ENCODE assay signal across 8 mouse cellular contexts in genomic region chr9:59482419-59482818, GRCm38 (mm10). TPM values are rescaled to one million over a fixed set of nuclear protein-coding genes. Genes with fewer than 3 reads are reported as not detected.
DNase-seq lines count a peak whose midpoint lies in the region; ATAC-seq and TF ChIP-seq lines count a peak whose summit lies in the region.

No protein-coding gene starts in this region.

- H3K79me2 ChIP-seq in liver, adult 2 months (ENCODE audit: control insufficient read depth, insufficient read depth, low read length) = peaks cover 22% of the 10 kb centered on the region

- no peak overlapping the region for H3K9ac ChIP-seq in liver, embryonic 12.5 days
- H3K9ac ChIP-seq in liver, adult 2 months (ENCODE audit: low read depth, low read length) = no peak overlapping the region
- no peak overlapping the region for H3K9ac ChIP-seq in intestine, embryonic 16.5 days (ENCODE audit: low read depth, low read length)

- H3K27ac ChIP-seq in cerebellum, adult 2 months (ENCODE audit: insufficient read depth, low read length) = no peak overlapping the region
- H3K27ac ChIP-seq in liver, embryonic 12.5 days = no peak overlapping the region
- no peak overlapping the region for H3K27ac ChIP-seq in cortical plate, adult 2 months (ENCODE audit: insufficient read depth, low read length)
- no peak overlapping the region for H3K27ac ChIP-seq in liver, adult 2 months (replicated peaks; ENCODE audit: insufficient read depth, low read depth, low read length)
- H3K27ac ChIP-seq in intestine, embryonic 16.5 days (ENCODE audit: low read length) = no peak overlapping the region

- no peaks in the 10 kb centered on the region for H3K9me3 ChIP-seq in liver, embryonic 12.5 days (replicated peaks)
- no peaks in the 10 kb centered on the region for H3K9me3 ChIP-seq in intestine, embryonic 16.5 days (ENCODE audit: control insufficient read depth, low read length)

- TF ChIP-seq POLR2A in cerebellum, adult 2 months (IDR thresholded peaks at IDR 0.05; ENCODE audit: borderline replicate concordance, insufficient read depth, low read length) = no peak
- no peak for TF ChIP-seq POLR2A in cortical plate, adult 2 months (IDR thresholded peaks at IDR 0.05; ENCODE audit: extremely low read depth, insufficient read depth, low read length)
- TF ChIP-seq POLR2A in liver, adult 2 months (IDR thresholded peaks at IDR 0.05; ENCODE audit: extremely low read depth, insufficient read depth, low read length) = no peak

- WGBS in cerebellum, adult 2 months = 22% methylated on average over 1 of the region's 1 CpGs
- 8% methylated on average over 1 of the region's 1 CpGs for WGBS in liver, embryonic 12.5 days (ENCODE audit: insufficient replicate concordance)
- 31% methylated on average over 1 of the region's 1 CpGs for WGBS in liver, adult 2 months
- WGBS in intestine, embryonic 16.5 days = 26% methylated on average over 1 of the region's 1 CpGs

- no peak overlapping the region for H3K4me3 ChIP-seq in cerebellum, adult 2 months (replicated peaks; ENCODE audit: insufficient read depth, low read depth, low read length)
- H3K4me3 ChIP-seq in liver, embryonic 12.5 days = no peak overlapping the region
- H3K4me3 ChIP-seq in cortical plate, adult 2 months (ENCODE audit: insufficient read depth, low read length) = no peak overlapping the region
- no peak overlapping the region for H3K4me3 ChIP-seq in liver, adult 2 months (ENCODE audit: insufficient read depth, low read depth, low read length)
- no peak overlapping the region for H3K4me3 ChIP-seq in intestine, embryonic 16.5 days (ENCODE audit: low read length)

- no peak for ATAC-seq in liver, embryonic 12.5 days
- ATAC-seq in intestine, embryonic 16.5 days = no peak

- DNase-seq in cerebellum, adult 2 months = peak; percentile 20 to 21
- DNase-seq in cerebellum, adult 9-11 months = no peak
- DNase-seq in liver = peak; percentile 70
- peak; percentile 43 for DNase-seq in liver, adult 2 months (ENCODE audit: extremely low read depth, low read depth, low spot score)
- peak; percentile 47 to 64 for DNase-seq in natural killer cell, adult 2 months (ENCODE audit: low spot score in 2 of 2)

- peak; percentile 42; the same call in 1 of the 2 replicates for TF ChIP-seq CTCF in cerebellum, adult 2 months (IDR thresholded peaks at IDR 0.05; ENCODE audit: borderline replicate concordance, insufficient read depth, low read depth, low read length)
- TF ChIP-seq CTCF in cortical plate, adult 2 months (IDR thresholded peaks at IDR 0.05; ENCODE audit: extremely low read depth, insufficient read depth, low read length) = peak; percentile 26; the same call in 1 of the 2 replicates
- peak; percentile 81 for TF ChIP-seq CTCF in liver, adult 2 months (IDR thresholded peaks at IDR 0.05; ENCODE audit: low read depth, low read length)

- H3K4me2 ChIP-seq in liver, embryonic 12.5 days = no peak overlapping the region
- no peak overlapping the region for H3K4me2 ChIP-seq in intestine, embryonic 16.5 days (ENCODE audit: low read depth, low read length)

- peaks cover 7% of the 10 kb centered on the region for H3K36me3 ChIP-seq in liver, embryonic 12.5 days
- H3K36me3 ChIP-seq in liver, adult 2 months (ENCODE audit: control insufficient read depth, insufficient read depth, low read length) = 0 out of 2 replicates have a peak, but pooled peaks cover 2% of the 10 kb centered on the region
- H3K36me3 ChIP-seq in intestine, embryonic 16.5 days (ENCODE audit: control insufficient read depth, insufficient read depth, low read length) = no peaks in the 10 kb centered on the region

- no peaks in the 10 kb centered on the region; the same call in 1 of the 2 replicates for H3K4me1 ChIP-seq in cerebellum, adult 2 months (ENCODE audit: control insufficient read depth, insufficient read depth, low read length)
- peaks cover 44% of the 10 kb centered on the region for H3K4me1 ChIP-seq in liver, embryonic 12.5 days
- no peaks in the 10 kb centered on the region; the same call in 1 of the 2 replicates for H3K4me1 ChIP-seq in cortical plate, adult 2 months (ENCODE audit: control insufficient read depth, insufficient read depth, low read length)
- H3K4me1 ChIP-seq in liver, adult 2 months (ENCODE audit: control insufficient read depth, insufficient read depth, low read length) = peaks cover 13% of the 10 kb centered on the region; the same call in 1 of the 2 replicates
- H3K4me1 ChIP-seq in intestine, embryonic 16.5 days (ENCODE audit: control insufficient read depth, insufficient read depth, low read length) = peaks cover 8% of the 10 kb centered on the region

- H3K27me3 ChIP-seq in cerebellum, adult 2 months (ENCODE audit: control insufficient read depth, insufficient read depth, low read length) = no peaks in the 10 kb centered on the region
- no peaks in the 10 kb centered on the region for H3K27me3 ChIP-seq in liver, embryonic 12.5 days (replicated peaks)
- no peaks in the 10 kb centered on the region for H3K27me3 ChIP-seq in liver, adult 2 months (ENCODE audit: control insufficient read depth, insufficient read depth, low read length)
- H3K27me3 ChIP-seq in intestine, embryonic 16.5 days (replicated peaks; ENCODE audit: control insufficient read depth, insufficient read depth, low read length) = no peaks in the 10 kb centered on the region

RNA-seq across cellular contexts. Expression of gene Arih1, which starts 4.0 kb away (rescaled TPM):
- 53.4 and 57.2 TPM in 2 replicates for polyA plus RNA-seq in cerebellum, adult 2 months (2012; rRNA removed)
- polyA plus RNA-seq in liver, embryonic 12.5 days (2016; fragmentation: Nextera tagmentation; extraction: Ambion mirVana) = 13.7 and 15.9 TPM in 2 replicates
- 48.8 and 49.5 TPM in 2 replicates for polyA plus RNA-seq in cortical plate, adult 2 months (2012; rRNA removed)
- total RNA-seq in liver, adult 2 months (2014; rRNA removed) = 26.6 and 31.4 TPM in 2 replicates
- 9.5 and 10.2 TPM in 2 replicates for polyA plus RNA-seq in liver, adult 2 months (2012; rRNA removed)
- polyA plus RNA-seq in intestine, embryonic 16.5 days (2015; fragmentation: Nextera tagmentation; extraction: Ambion mirVana) = 7.2 and 7.7 TPM in 2 replicates

RNA-seq across cellular contexts. Expression of gene Hexa, which starts 56.9 kb away (rescaled TPM):
- 39.7 and 42.9 TPM in 2 replicates for polyA plus RNA-seq in cerebellum, adult 2 months (2012; rRNA removed)
- polyA plus RNA-seq in liver, embryonic 12.5 days (2016; fragmentation: Nextera tagmentation; extraction: Ambion mirVana) = 42.4 and 42.5 TPM in 2 replicates
- polyA plus RNA-seq in cortical plate, adult 2 months (2012; rRNA removed) = 56.1 and 59.4 TPM in 2 replicates
- 39.6 and 46.2 TPM in 2 replicates for total RNA-seq in liver, adult 2 months (2014; rRNA removed)
- 38.9 and 46.2 TPM in 2 replicates for polyA plus RNA-seq in liver, adult 2 months (2012; rRNA removed)
- polyA plus RNA-seq in intestine, embryonic 16.5 days (2015; fragmentation: Nextera tagmentation; extraction: Ambion mirVana) = 179 and 228 TPM in 2 replicates

RNA-seq across cellular contexts. Expression of gene Tmem202, which starts 57.2 kb away (rescaled TPM):
- 1.7 and 2.3 TPM in 2 replicates for polyA plus RNA-seq in cerebellum, adult 2 months (2012; rRNA removed)
- not detected in 2 replicates for polyA plus RNA-seq in liver, embryonic 12.5 days (2016; fragmentation: Nextera tagmentation; extraction: Ambion mirVana)
- polyA plus RNA-seq in cortical plate, adult 2 months (2012; rRNA removed) = 2.8 TPM in 2 replicates
- 0.18 TPM in 1 of 2 replicates, not detected in the other for total RNA-seq in liver, adult 2 months (2014; rRNA removed)
- 0.07 TPM in 1 of 2 replicates, not detected in the other for polyA plus RNA-seq in liver, adult 2 months (2012; rRNA removed)
- 0.50 and 0.60 TPM in 2 replicates for polyA plus RNA-seq in intestine, embryonic 16.5 days (2015; fragmentation: Nextera tagmentation; extraction: Ambion mirVana)

Comparison
In these comparisons a context has a peak if more than half of its experiments do, and no peak if none do; other contexts are left out.
1. CTCF ChIP-seq: peak in every context shown above with its lines; median percentile 81 in liver, adult 2 months; 42 in cerebellum, adult 2 months; 26 in cortical plate, adult 2 months.